8 mouse cellular contexts compared by ENCODE assay signal in the genomic region with DNA sequence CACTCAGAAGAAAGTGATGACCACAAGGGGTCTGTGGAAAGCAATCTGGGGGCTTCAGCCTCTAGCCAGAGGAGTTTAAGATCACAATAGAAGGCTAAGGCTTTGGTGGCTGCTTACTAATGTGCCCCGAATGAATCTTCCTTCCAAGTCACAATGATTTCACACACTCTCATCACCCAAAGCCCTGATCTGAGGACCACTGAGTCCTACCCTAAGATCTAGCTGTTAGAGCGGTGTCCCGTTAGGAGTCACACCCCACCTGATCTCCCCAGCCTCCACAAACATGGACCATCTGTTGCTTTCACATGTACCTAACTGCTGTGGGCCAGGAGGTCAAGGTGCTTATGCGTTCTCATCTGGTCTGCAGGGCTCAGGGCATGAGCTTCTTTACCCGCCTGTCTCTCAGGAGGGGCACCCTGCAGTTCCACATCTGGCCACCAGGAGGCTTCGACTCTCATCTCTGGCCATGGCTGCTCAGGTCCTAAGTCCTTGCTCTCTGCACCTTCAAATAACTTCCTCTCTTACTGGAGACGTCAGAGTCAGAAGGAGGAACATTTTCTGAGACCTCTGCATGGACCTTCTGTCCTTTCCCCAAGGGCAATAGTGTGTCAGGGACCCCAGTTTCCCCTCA. TPM values are rescaled to one million over a fixed set of nuclear protein-coding genes. Genes with fewer than 3 reads are reported as not detected.
DNase-seq lines count a peak whose midpoint lies in the region; ATAC-seq and TF ChIP-seq lines count a peak whose summit lies in the region.

No protein-coding gene starts in this region.

- peak; percentile 82 to 88 for DNase-seq in CD8-positive naive resting alpha-beta T cell, adult 2 months (ENCODE audit: low read depth in 2 of 2, low spot score in 2 of 2)
- peak; percentile 79 for DNase-seq in brain, adult 2 months (ENCODE audit: low read depth, low spot score)
- peak; percentile 76 for DNase-seq in heart, postnatal 0 days (ENCODE audit: low spot score)
- DNase-seq in kidney, postnatal 25 days = peak; percentile 91 to 97
- peak; percentile 89 for DNase-seq in ovary, postnatal 14 days (ENCODE audit: low spot score)
- peak; percentile 93 for DNase-seq in thymus, postnatal 14 days

- no peaks in the 10 kb centered on the region for H3K27me3 ChIP-seq in heart, postnatal 0 days (ENCODE audit: control insufficient read depth, insufficient read depth, low read length)
- no peaks in the 10 kb centered on the region for H3K27me3 ChIP-seq in lung, embryonic 15.5 days

- no peak overlapping the region for H3K4me3 ChIP-seq in heart, postnatal 0 days (ENCODE audit: low read depth, low read length)
- no peak overlapping the region for H3K4me3 ChIP-seq in lung, embryonic 15.5 days

- H3K4me1 ChIP-seq in heart, postnatal 0 days (ENCODE audit: control insufficient read depth, insufficient read depth) = peaks cover 21% of the 10 kb centered on the region
- 0 out of 2 replicates have a peak, but pooled peaks cover 7% of the 10 kb centered on the region for H3K4me1 ChIP-seq in lung, embryonic 15.5 days

- peak overlapping the region; percentile 87 for H3K27ac ChIP-seq in heart, postnatal 0 days (ENCODE audit: low read depth)
- H3K27ac ChIP-seq in lung, embryonic 15.5 days = no peak overlapping the region

- TF ChIP-seq EP300 in heart, postnatal 0 days (IDR thresholded peaks at IDR 0.05; ENCODE audit: low read depth) = no peak

- ATAC-seq in erythroid progenitor cell, adult 5-6 weeks (replicated peaks; ENCODE audit: low FRiP score, poor library complexity, severe bottlenecking) = peak; percentile 77
- peak; percentile 39; the same call in 1 of the 2 replicates for ATAC-seq in heart, postnatal 0 days (ENCODE audit: insufficient read depth, low read depth)
- peak; percentile 23; the same call in 1 of the 2 replicates for ATAC-seq in lung, embryonic 15.5 days (ENCODE audit: borderline replicate concordance, extremely low read depth, low FRiP score, low TSS enrichment)

- peaks cover 34% of the 10 kb centered on the region for H3K36me3 ChIP-seq in heart, postnatal 0 days (replicated peaks; ENCODE audit: control insufficient read depth, insufficient read depth, low read length)
- H3K36me3 ChIP-seq in lung, embryonic 15.5 days = no peaks in the 10 kb centered on the region

- peak; percentile 94 for TF ChIP-seq CTCF in heart, postnatal 0 days (IDR thresholded peaks at IDR 0.05; ENCODE audit: low read depth)

- H3K9ac ChIP-seq in heart, postnatal 0 days (replicated peaks; ENCODE audit: low read depth, low read length) = no peak overlapping the region
- no peak overlapping the region for H3K9ac ChIP-seq in lung, embryonic 15.5 days

- H3K9me3 ChIP-seq in heart, postnatal 0 days (replicated peaks; ENCODE audit: control insufficient read depth, low read length) = no peaks in the 10 kb centered on the region
- no peaks in the 10 kb centered on the region for H3K9me3 ChIP-seq in lung, embryonic 15.5 days

- H3K4me2 ChIP-seq in heart, postnatal 0 days (ENCODE audit: low read depth, low read length) = no peak overlapping the region
- H3K4me2 ChIP-seq in lung, embryonic 15.5 days = no peak overlapping the region

- WGBS in heart, postnatal 0 days = 24% methylated on average over 7 of the region's 7 CpGs
- WGBS in lung, embryonic 15.5 days = 29% methylated on average over 7 of the region's 7 CpGs

RNA-seq across cellular contexts. Expression of gene Lad1, which starts 7.3 kb away (rescaled TPM):
- 0.72 TPM in 1 of 2 replicates, not detected in the other for total RNA-seq in erythroid progenitor cell, adult 5-6 weeks (2015; ENCODE audit: low replicate concordance)
- not detected in 2 replicates for total RNA-seq in erythroid progenitor cell, adult 5-6 weeks (2017; ENCODE audit: low replicate concordance)
- 4.4 and 32.9 TPM in 2 replicates for total RNA-seq in heart, postnatal 0 days (2014; rRNA removed; ENCODE audit: low replicate concordance)
- 9.1 and 11.1 TPM in 2 replicates for polyA plus RNA-seq in heart, postnatal 0 days (2015; fragmentation: Nextera tagmentation; extraction: Ambion mirVana)
- 14.9 and 17.0 TPM in 2 replicates for polyA plus RNA-seq in lung, embryonic 15.5 days (2015; fragmentation: Nextera tagmentation; extraction: Ambion mirVana)

RNA-seq across cellular contexts. Expression of gene Tnnt2, which starts 25.0 kb away (rescaled TPM):
- not detected in 2 replicates for total RNA-seq in erythroid progenitor cell, adult 5-6 weeks (2015; ENCODE audit: low replicate concordance)
- total RNA-seq in erythroid progenitor cell, adult 5-6 weeks (2017; ENCODE audit: low replicate concordance) = not detected in 2 replicates
- 1,865 and 1,929 TPM in 2 replicates for total RNA-seq in heart, postnatal 0 days (2014; rRNA removed; ENCODE audit: low replicate concordance)
- 13,184 and 14,025 TPM in 2 replicates for polyA plus RNA-seq in heart, postnatal 0 days (2015; fragmentation: Nextera tagmentation; extraction: Ambion mirVana)
- polyA plus RNA-seq in lung, embryonic 15.5 days (2015; fragmentation: Nextera tagmentation; extraction: Ambion mirVana) = 158 and 190 TPM in 2 replicates

RNA-seq across cellular contexts. Expression of gene Tnni1, which starts 31.9 kb away (rescaled TPM):
- not detected in 2 replicates for total RNA-seq in erythroid progenitor cell, adult 5-6 weeks (2015; ENCODE audit: low replicate concordance)
- total RNA-seq in erythroid progenitor cell, adult 5-6 weeks (2017; ENCODE audit: low replicate concordance) = not detected in 2 replicates
- 4,186 and 4,592 TPM in 2 replicates for total RNA-seq in heart, postnatal 0 days (2014; rRNA removed; ENCODE audit: low replicate concordance)
- polyA plus RNA-seq in heart, postnatal 0 days (2015; fragmentation: Nextera tagmentation; extraction: Ambion mirVana) = 4,392 and 4,399 TPM in 2 replicates
- 97.5 and 117 TPM in 2 replicates for polyA plus RNA-seq in lung, embryonic 15.5 days (2015; fragmentation: Nextera tagmentation; extraction: Ambion mirVana)

RNA-seq across cellular contexts. Expression of gene Phlda3, which starts 45.2 kb away (rescaled TPM):
- not detected in 2 replicates for total RNA-seq in erythroid progenitor cell, adult 5-6 weeks (2015; ENCODE audit: low replicate concordance)
- total RNA-seq in erythroid progenitor cell, adult 5-6 weeks (2017; ENCODE audit: low replicate concordance) = not detected in 2 replicates
- 87.5 and 130 TPM in 2 replicates for total RNA-seq in heart, postnatal 0 days (2014; rRNA removed; ENCODE audit: low replicate concordance)
- polyA plus RNA-seq in heart, postnatal 0 days (2015; fragmentation: Nextera tagmentation; extraction: Ambion mirVana) = 65.5 and 67.2 TPM in 2 replicates
- 79.9 and 80.0 TPM in 2 replicates for polyA plus RNA-seq in lung, embryonic 15.5 days (2015; fragmentation: Nextera tagmentation; extraction: Ambion mirVana)

Comparison
In these comparisons a context has a peak if more than half of its experiments do, and no peak if none do; other contexts are left out.
1. ATAC-seq: peak in every context shown above with its lines; median percentile 77 in erythroid progenitor cell, adult 5-6 weeks; 39 in heart, postnatal 0 days; 23 in lung, embryonic 15.5 days.
2. RNA of gene Tnnt2, which starts 25.0 kb away (total RNA-seq): 1,865 to 1,929 TPM in heart, postnatal 0 days; not detected in erythroid progenitor cell, adult 5-6 weeks; every median in the first group is over 1,000 times any median in the second.
3. RNA of gene Tnni1, which starts 31.9 kb away (total RNA-seq): 4,186 to 4,592 TPM in heart, postnatal 0 days; not detected in erythroid progenitor cell, adult 5-6 weeks; every median in the first group is over 1,000 times any median in the second.
4. Peak in every context shown above with its lines, with median percentiles within 50 percentile points of each other: DNase-seq.